Mouse (Mus musculus) brown adipose tissue, adult 24 weeks (tissue): ENCODE data around the gene Wdfy2. TPM values are rescaled to one million over a fixed set of nuclear protein-coding genes. Genes with fewer than 3 reads are reported as not detected.
"Not testable (repeated sequence)": the region's sequence is repeated elsewhere in the genome, so short reads cannot be mapped to it uniquely, and the experiment has no call there.

ENCODE experiments used
- H3K27ac ChIP-seq: fragments of 200-500 bp; replicated peaks from 2 replicates; pipeline ENCODE4 v1.5.1; 2012; ENCODE audit warnings: low read depth, mild to moderate bottlenecking, low read length
- H3K4me1 ChIP-seq: fragments of 200-500 bp; 2 replicates; pipeline ENCODE4 v1.6.1; 2012; ENCODE audit warnings: low read length, mixed read lengths; ENCODE audit not compliant: control insufficient read depth, insufficient read depth, insufficient read length
- H3K4me3 ChIP-seq: fragments of 200-500 bp; 2 replicates; pipeline ENCODE4 v1.5.1; 2012; ENCODE audit warnings: low read depth, mild to moderate bottlenecking, low read length, moderate library complexity; ENCODE audit not compliant: insufficient read depth
- polyA plus RNA-seq: library from polyadenylated mRNA; stranded (reverse); fragments of >200 nt; gene quantifications from 2 replicates; pipeline ENCODE4 v1.2.4, GENCODE M21; 2012; ENCODE audit not compliant: missing spikeins, insufficient read depth, insufficient read length

The Wdfy2 gene
- polyA plus RNA-seq, 1 experiment: 9.6 TPM

GRCm38 (mm10) chr14:62880084-62880851 lies 42.8 kb downstream of the Wdfy2 start:
- Histone ChIP-seq H3K27ac (peak overlapping the region; percentile 86), H3K4me1 (peaks cover 40% of the 10 kb centered on the region), H3K4me3 (no peak overlapping the region)

- Histone ChIP-seq H3K27ac (0 out of 2 replicates have a peak overlapping the region, but pooled peaks have one; percentile 8), H3K4me3 (no peak overlapping the region), H3K4me1 (peaks cover 37% of the 10 kb centered on the region)
Measured at GRCm38 (mm10) chr14:62882061-62882614, 44.7 kb downstream of the Wdfy2 start.

GRCm38 (mm10) chr14:62883551-62883950 lies 46.1 kb downstream of the Wdfy2 start:
- no peak overlapping the region for H3K4me3 ChIP-seq
- no peak overlapping the region for H3K27ac ChIP-seq
- H3K4me1 ChIP-seq: peaks cover 31% of the 10 kb centered on the region

GRCm38 (mm10) chr14:62884171-62884570 lies 46.7 kb downstream of the Wdfy2 start:
- H3K4me3 ChIP-seq: no peak overlapping the region
- H3K27ac ChIP-seq: no peak overlapping the region
- H3K4me1 ChIP-seq: peaks cover 25% of the 10 kb centered on the region

GRCm38 (mm10) chr14:62884639-62885038 lies 47.2 kb downstream of the Wdfy2 start:
- no peak overlapping the region for H3K27ac ChIP-seq
- no peak overlapping the region for H3K4me3 ChIP-seq
- H3K4me1 ChIP-seq: peaks cover 22% of the 10 kb centered on the region

GRCm38 (mm10) chr14:62885146-62885545 lies 47.7 kb downstream of the Wdfy2 start:
- H3K27ac ChIP-seq: no peak overlapping the region
- H3K4me3 ChIP-seq: no peak overlapping the region
- H3K4me1 ChIP-seq: peaks cover 22% of the 10 kb centered on the region

GRCm38 (mm10) chr14:62891401-62891800 lies 53.9 kb downstream of the Wdfy2 start:
- Histone ChIP-seq H3K4me3 (no peak overlapping the region), H3K4me1 (no peaks in the 10 kb centered on the region; the same call in 1 of the 2 replicates), H3K27ac (no peak overlapping the region)

GRCm38 (mm10) chr14:62892771-62893641 lies 55.5 kb downstream of the Wdfy2 start:
- Histone ChIP-seq H3K27ac (no peak overlapping the region), H3K4me1 (no peaks in the 10 kb centered on the region; the same call in 1 of the 2 replicates), H3K4me3 (no peak overlapping the region)

- not testable (repeated sequence) for H3K4me1 ChIP-seq, H3K27ac ChIP-seq, H3K4me3 ChIP-seq
Measured at GRCm38 (mm10) chr14:62893642-62894180, 56.2 kb downstream of the Wdfy2 start.

- no peak overlapping the region for H3K4me3 ChIP-seq
- no peak overlapping the region for H3K27ac ChIP-seq
- no peaks in the 10 kb centered on the region; the same call in 1 of the 2 replicates for H3K4me1 ChIP-seq
Measured at GRCm38 (mm10) chr14:62894924-62895840, 57.7 kb downstream of the Wdfy2 start.

- no peaks in the 10 kb centered on the region for H3K4me1 ChIP-seq
- no peak overlapping the region for H3K27ac ChIP-seq
- no peak overlapping the region for H3K4me3 ChIP-seq
Measured at GRCm38 (mm10) chr14:62898061-62898460, 60.6 kb downstream of the Wdfy2 start.

GRCm38 (mm10) chr14:62907888-62908287 lies 70.4 kb downstream of the Wdfy2 start:
- H3K4me3 ChIP-seq: no peak overlapping the region
- peaks cover 19% of the 10 kb centered on the region for H3K4me1 ChIP-seq
- no peak overlapping the region for H3K27ac ChIP-seq

- Histone ChIP-seq H3K27ac (no peak overlapping the region), H3K4me1 (peaks cover 19% of the 10 kb centered on the region), H3K4me3 (no peak overlapping the region)
Measured at GRCm38 (mm10) chr14:62908550-62908949, 71.1 kb downstream of the Wdfy2 start.

GRCm38 (mm10) chr14:62910859-62911258 lies 73.4 kb downstream of the Wdfy2 start:
- Histone ChIP-seq H3K4me3 (no peak overlapping the region), H3K27ac (no peak overlapping the region), H3K4me1 (peaks cover 19% of the 10 kb centered on the region)
